Mouse (Mus musculus) adrenal gland, postnatal 25 days (tissue): ENCODE results near the gene Ripor1. TPM values are rescaled to one million over a fixed set of nuclear protein-coding genes. Genes with fewer than 3 reads are reported as not detected.

ENCODE experiments used
- DNase-seq: peaks from one replicate; pipeline ENCODE4 v3.0.0; 2021; ENCODE audit warnings: mixed read lengths
- total RNA-seq: library from RNA; stranded (reverse); gene quantifications from 2 replicates; pipeline ENCODE4 v1.2.3, GENCODE M21; 2021

Ripor1 gene
- total RNA-seq, 1 experiment from 2014 or later: 33.5 TPM

- peak; percentile 78 for DNase-seq
Observed at GRCm38 (mm10) chr8:105606189-105607023, 1.4 kb downstream of the Ripor1 start.

- no peak for DNase-seq
Observed at GRCm38 (mm10) chr8:105607062-105607461, 2.0 kb downstream of the Ripor1 start.

- DNase-seq: no peak
Observed at GRCm38 (mm10) chr8:105607684-105608083, 2.6 kb downstream of the Ripor1 start.

- no peak for DNase-seq
Observed at GRCm38 (mm10) chr8:105609355-105609754, 4.3 kb downstream of the Ripor1 start.

- DNase-seq: no peak
Observed at GRCm38 (mm10) chr8:105609771-105610170, 4.7 kb downstream of the Ripor1 start.

- DNase-seq: no peak
Observed at GRCm38 (mm10) chr8:105611836-105612235, 6.8 kb downstream of the Ripor1 start.

GRCm38 (mm10) chr8:105613037-105613436 lies 8.0 kb downstream of the Ripor1 start:
- DNase-seq: peak; percentile 75

GRCm38 (mm10) chr8:105613830-105614511 lies 8.9 kb downstream of the Ripor1 start:
- DNase-seq: peak; percentile 80

GRCm38 (mm10) chr8:105615942-105616341 lies 10.9 kb downstream of the Ripor1 start:
- no peak for DNase-seq

- DNase-seq: no peak
Observed at GRCm38 (mm10) chr8:105617451-105618278, 12.6 kb downstream of the Ripor1 start.

GRCm38 (mm10) chr8:105618279-105618634 lies 13.2 kb downstream of the Ripor1 start:
- DNase-seq: no peak

GRCm38 (mm10) chr8:105618892-105619591 lies 14.0 kb downstream of the Ripor1 start:
- DNase-seq: no peak

- DNase-seq: no peak
Observed at GRCm38 (mm10) chr8:105620211-105620610, 15.2 kb downstream of the Ripor1 start.

GRCm38 (mm10) chr8:105620946-105621720 lies 16.1 kb downstream of the Ripor1 start:
- DNase-seq: no peak

GRCm38 (mm10) chr8:105621841-105622240 lies 16.8 kb downstream of the Ripor1 start:
- no peak for DNase-seq

- peak; percentile 93 for DNase-seq
Observed at GRCm38 (mm10) chr8:105622421-105622920, 17.4 kb downstream of the Ripor1 start.

- DNase-seq: no peak
Observed at GRCm38 (mm10) chr8:105623118-105623517, 18.1 kb downstream of the Ripor1 start.

- DNase-seq: no peak
Observed at GRCm38 (mm10) chr8:105623679-105624245, 18.7 kb downstream of the Ripor1 start.

GRCm38 (mm10) chr8:105624401-105624800 lies 19.3 kb downstream of the Ripor1 start:
- no peak for DNase-seq

GRCm38 (mm10) chr8:105624831-105625230 lies 19.8 kb downstream of the Ripor1 start:
- DNase-seq: no peak

GRCm38 (mm10) chr8:105626086-105626485 lies 21.0 kb downstream of the Ripor1 start:
- DNase-seq: no peak
